Mouse (Mus musculus) large intestine, adult 2 months (tissue): ENCODE data around the gene Cip2a. TPM values are rescaled to one million over a fixed set of nuclear protein-coding genes. Genes with fewer than 3 reads are reported as not detected.

Experiments used
- polyA plus RNA-seq: library from polyadenylated mRNA; depleted of rRNA; stranded (reverse); fragments of >200 nt; gene quantifications from 2 replicates; pipeline ENCODE4 v1.2.3, GENCODE M21; 2012; rRNA removed

The Cip2a gene
- polyA plus RNA-seq, 1 experiment: 2.4 TPM

Other genes with a start within 250 kb of the Cip2a start
- 0.09 and 0.30 TPM in 2 replicates for gene Trat1, start 222.2 kb upstream of the Cip2a start, polyA plus RNA-seq
- gene Retnlb, start 177.3 kb upstream of the Cip2a start, polyA plus RNA-seq: 2.6 and 15.9 TPM in 2 replicates
- gene Retnla, start 151.6 kb upstream of the Cip2a start, polyA plus RNA-seq: 5.2 and 6.3 TPM in 2 replicates
- 5.3 and 8.2 TPM in 2 replicates for gene Retnlg, start 121.6 kb upstream of the Cip2a start, polyA plus RNA-seq
- gene Dzip3, start within 50 bp of the Cip2a start, polyA plus RNA-seq: 1.1 TPM in 2 replicates
- not detected in 2 replicates for gene Myh15, start 63.3 kb downstream of the Cip2a start, polyA plus RNA-seq